Mouse (Mus musculus): ENCODE results near the gene Coq9. TPM values are rescaled to one million over a fixed set of nuclear protein-coding genes. Genes with fewer than 3 reads are reported as not detected.

The Coq9 gene
- 378 and 521 TPM in 2 replicates for polyA plus RNA-seq (2012; rRNA removed)

- Histone ChIP-seq H3K27ac (ENCODE audit: insufficient read depth, low read depth, low read length) (peak within 1 kb of the TSS; percentile 99), H3K27me3 (replicated peaks; ENCODE audit: control insufficient read depth, insufficient read depth, low read length) (no peaks in the 10 kb centered on the region), H3K36me3 (ENCODE audit: control insufficient read depth, insufficient read depth, low read length) (no peaks in the 10 kb centered on the region), H3K4me1 (ENCODE audit: control insufficient read depth, insufficient read depth, low read length) (peaks cover 19% of the 10 kb centered on the region), H3K4me3 (ENCODE audit: insufficient read depth, low read depth, low read length) (peak within 1 kb of the TSS; percentile 89)
- no peak for TF ChIP-seq CTCF (conservative IDR thresholded peaks at IDR 0.05; ENCODE audit: insufficient read depth, insufficient read length, low read depth, low read length)
- peak; percentile 87 for TF ChIP-seq POLR2A (IDR thresholded peaks at IDR 0.05; ENCODE audit: low read depth, low read length)
- DNase-seq = peak; percentile 98
- WGBS = 1% methylated on average over 82 of the region's 82 CpGs
Observed at GRCm38 (mm10) chr8:94837662-94838574, at the start of gene Coq9, which contains the start of gene Ciapin1. Gene Coq9 (plus strand): TSS chr8:94838321. Gene Ciapin1 (minus strand): TSS chr8:94838358.

- DNase-seq = peak; percentile 82
- Histone ChIP-seq H3K27me3 (replicated peaks; ENCODE audit: control insufficient read depth, insufficient read depth, low read length) (no peaks in the 10 kb centered on the region), H3K27ac (ENCODE audit: insufficient read depth, low read depth, low read length) (peak overlapping the region; percentile 69), H3K4me3 (ENCODE audit: insufficient read depth, low read depth, low read length) (no peak overlapping the region), H3K4me1 (ENCODE audit: control insufficient read depth, insufficient read depth, low read length) (peaks cover 35% of the 10 kb centered on the region), H3K36me3 (ENCODE audit: control insufficient read depth, insufficient read depth, low read length) (no peaks in the 10 kb centered on the region)
- TF ChIP-seq CTCF (conservative IDR thresholded peaks at IDR 0.05; ENCODE audit: insufficient read depth, insufficient read length, low read depth, low read length) (no peak), POLR2A (IDR thresholded peaks at IDR 0.05; ENCODE audit: low read depth, low read length) (no peak)
- WGBS = 61% methylated on average over 10 of the region's 10 CpGs
Observed at GRCm38 (mm10) chr8:94789256-94789955, 48.7 kb upstream of the Coq9 start.

GRCm38 (mm10) chr8:94794368-94794767 is 43.8 kb upstream of the Coq9 start:
- Histone ChIP-seq H3K4me3 (ENCODE audit: insufficient read depth, low read depth, low read length) (no peak overlapping the region), H3K27me3 (replicated peaks; ENCODE audit: control insufficient read depth, insufficient read depth, low read length) (no peaks in the 10 kb centered on the region), H3K4me1 (ENCODE audit: control insufficient read depth, insufficient read depth, low read length) (peaks cover 7% of the 10 kb centered on the region; the same call in 1 of the 2 replicates), H3K27ac (ENCODE audit: insufficient read depth, low read depth, low read length) (no peak overlapping the region), H3K36me3 (ENCODE audit: control insufficient read depth, insufficient read depth, low read length) (no peaks in the 10 kb centered on the region)
- TF ChIP-seq CTCF (conservative IDR thresholded peaks at IDR 0.05; ENCODE audit: insufficient read depth, insufficient read length, low read depth, low read length) (no peak), POLR2A (IDR thresholded peaks at IDR 0.05; ENCODE audit: low read depth, low read length) (no peak)
- no peak for DNase-seq
- WGBS = 96% methylated on average over 4 of the region's 4 CpGs

GRCm38 (mm10) chr8:94794782-94795181 is 43.3 kb upstream of the Coq9 start:
- Histone ChIP-seq H3K4me3 (ENCODE audit: insufficient read depth, low read depth, low read length) (no peak overlapping the region), H3K36me3 (ENCODE audit: control insufficient read depth, insufficient read depth, low read length) (no peaks in the 10 kb centered on the region), H3K4me1 (ENCODE audit: control insufficient read depth, insufficient read depth, low read length) (peaks cover 4% of the 10 kb centered on the region; the same call in 1 of the 2 replicates), H3K27ac (ENCODE audit: insufficient read depth, low read depth, low read length) (no peak overlapping the region), H3K27me3 (replicated peaks; ENCODE audit: control insufficient read depth, insufficient read depth, low read length) (no peaks in the 10 kb centered on the region)
- DNase-seq = no peak
- 93% methylated on average over 2 of the region's 2 CpGs for WGBS
- TF ChIP-seq CTCF (conservative IDR thresholded peaks at IDR 0.05; ENCODE audit: insufficient read depth, insufficient read length, low read depth, low read length) (peak; percentile 29), POLR2A (IDR thresholded peaks at IDR 0.05; ENCODE audit: low read depth, low read length) (no peak)

- Histone ChIP-seq H3K36me3 (ENCODE audit: control insufficient read depth, insufficient read depth, low read length) (no peaks in the 10 kb centered on the region), H3K4me1 (ENCODE audit: control insufficient read depth, insufficient read depth, low read length) (no peaks in the 10 kb centered on the region), H3K4me3 (ENCODE audit: insufficient read depth, low read depth, low read length) (no peak overlapping the region), H3K27ac (ENCODE audit: insufficient read depth, low read depth, low read length) (no peak overlapping the region), H3K27me3 (replicated peaks; ENCODE audit: control insufficient read depth, insufficient read depth, low read length) (no peaks in the 10 kb centered on the region)
- TF ChIP-seq POLR2A (IDR thresholded peaks at IDR 0.05; ENCODE audit: low read depth, low read length) (no peak), CTCF (conservative IDR thresholded peaks at IDR 0.05; ENCODE audit: insufficient read depth, insufficient read length, low read depth, low read length) (no peak)
- WGBS = 46% methylated on average over 7 of the region's 7 CpGs
- no peak for DNase-seq
Observed at GRCm38 (mm10) chr8:94800278-94800968, 37.7 kb upstream of the Coq9 start.

GRCm38 (mm10) chr8:94801293-94802095 is 36.6 kb upstream of the Coq9 start:
- Histone ChIP-seq H3K36me3 (ENCODE audit: control insufficient read depth, insufficient read depth, low read length) (no peaks in the 10 kb centered on the region), H3K4me3 (ENCODE audit: insufficient read depth, low read depth, low read length) (no peak overlapping the region), H3K27ac (ENCODE audit: insufficient read depth, low read depth, low read length) (no peak overlapping the region), H3K27me3 (replicated peaks; ENCODE audit: control insufficient read depth, insufficient read depth, low read length) (no peaks in the 10 kb centered on the region), H3K4me1 (ENCODE audit: control insufficient read depth, insufficient read depth, low read length) (no peaks in the 10 kb centered on the region)
- TF ChIP-seq POLR2A (IDR thresholded peaks at IDR 0.05; ENCODE audit: low read depth, low read length) (no peak), CTCF (conservative IDR thresholded peaks at IDR 0.05; ENCODE audit: insufficient read depth, insufficient read length, low read depth, low read length) (peak; percentile 64; the same call in 1 of the 2 replicates)
- WGBS = 36% methylated on average over 14 of the region's 14 CpGs
- peak; percentile 79 for DNase-seq
